Mouse (Mus musculus): ENCODE data around the gene Umad1. TPM values are rescaled to one million over a fixed set of nuclear protein-coding genes. Genes with fewer than 3 reads are reported as not detected.

The Umad1 gene
- polyA plus RNA-seq, 1 experiment from 2014 or later = 22.0 TPM

DNA sequence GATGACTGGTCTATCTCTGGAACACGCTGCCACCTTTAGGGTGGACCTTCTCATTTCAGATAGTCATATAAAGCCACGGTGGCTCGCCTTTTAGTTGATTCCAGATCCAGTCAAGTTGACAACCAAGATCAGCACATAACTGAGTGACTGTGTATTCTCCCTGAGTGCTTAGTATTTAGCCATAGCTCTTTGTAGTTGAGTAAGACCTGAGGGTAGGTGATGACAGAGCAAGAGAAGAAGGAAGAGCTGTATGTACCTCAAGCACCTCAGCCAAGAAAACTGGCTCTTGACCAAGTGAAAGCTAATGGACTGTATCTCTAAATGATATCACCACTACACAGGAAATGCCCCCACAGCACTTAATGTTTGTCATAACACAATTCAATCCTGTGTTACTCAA lies 182.7 kb downstream of the Umad1 start:
- no peaks in the 10 kb centered on the region for H3K27me3 ChIP-seq (ENCODE audit: low read depth, poor library complexity, severe bottlenecking)
- H3K27ac ChIP-seq (replicated peaks) = no peak overlapping the region
- no peak for DNase-seq (ENCODE audit: low spot score)
- no peak overlapping the region for H3K4me3 ChIP-seq
- WGBS = 86% methylated on average over 3 of the region's 3 CpGs
- H3K36me3 ChIP-seq = no peaks in the 10 kb centered on the region
- peaks cover 6% of the 10 kb centered on the region for H3K4me1 ChIP-seq
- H3K9me3 ChIP-seq (replicated peaks) = 0 out of 2 replicates have a peak, but pooled peaks cover 5% of the 10 kb centered on the region

DNA sequence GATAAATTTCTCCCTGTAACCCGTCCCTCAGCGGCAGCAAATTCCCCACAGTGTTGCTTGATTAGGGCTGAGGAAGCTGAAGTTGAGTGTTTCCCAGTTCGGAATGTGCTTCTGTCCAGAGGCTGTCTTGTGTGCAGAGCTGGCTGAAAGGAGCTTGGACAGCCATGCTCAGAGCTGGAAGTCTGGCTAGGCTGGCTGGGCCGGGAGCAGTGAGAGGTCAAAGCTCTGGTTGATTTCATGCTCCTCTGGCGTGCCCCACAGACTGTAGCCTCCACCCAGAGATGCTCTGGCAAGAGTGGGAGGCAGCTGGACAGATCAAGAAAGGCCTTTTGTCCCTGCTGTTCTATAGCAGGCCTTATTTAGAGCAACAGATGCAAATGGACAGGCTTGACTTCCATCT lies 187.7 kb downstream of the Umad1 start:
- WGBS = 54% methylated on average over 5 of the region's 5 CpGs
- 0 out of 2 replicates have a peak, but pooled peaks cover 5% of the 10 kb centered on the region for H3K9me3 ChIP-seq (replicated peaks)
- peak overlapping the region; percentile 80 for H3K27ac ChIP-seq (replicated peaks)
- no peak overlapping the region for H3K4me3 ChIP-seq
- H3K36me3 ChIP-seq = no peaks in the 10 kb centered on the region
- peaks cover 14% of the 10 kb centered on the region for H3K4me1 ChIP-seq
- peak; percentile 68 for DNase-seq (ENCODE audit: low spot score)
- no peaks in the 10 kb centered on the region for H3K27me3 ChIP-seq (ENCODE audit: low read depth, poor library complexity, severe bottlenecking)

DNA sequence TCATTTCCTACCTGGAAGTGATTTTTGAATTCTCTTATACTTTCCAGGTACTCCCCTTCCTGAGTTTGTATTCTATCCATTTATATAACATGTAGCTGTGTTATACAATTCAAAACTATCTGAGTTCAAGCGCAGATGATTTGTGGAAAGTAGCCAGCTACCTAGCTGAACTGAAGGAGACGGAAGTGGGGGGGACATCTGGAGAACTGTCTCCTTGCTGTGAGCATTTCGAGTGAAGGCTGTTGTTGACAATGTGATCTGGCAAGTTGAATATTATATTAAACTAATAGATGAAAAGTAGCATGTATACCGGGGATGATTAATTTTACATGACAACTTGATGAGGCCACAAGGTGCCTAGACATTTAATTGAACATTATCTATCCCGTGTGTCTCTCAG lies 196.5 kb downstream of the Umad1 start:
- Histone ChIP-seq H3K4me3 (no peak overlapping the region), H3K4me1 (no peaks in the 10 kb centered on the region), H3K9me3 (replicated peaks) (peaks cover 5% of the 10 kb centered on the region; the same call in 1 of the 2 replicates), H3K27me3 (ENCODE audit: low read depth, poor library complexity, severe bottlenecking) (no peaks in the 10 kb centered on the region), H3K27ac (replicated peaks) (no peak overlapping the region), H3K36me3 (no peaks in the 10 kb centered on the region)
- 94% methylated on average over 5 of the region's 5 CpGs for WGBS
- no peak for DNase-seq (ENCODE audit: low spot score)

DNA sequence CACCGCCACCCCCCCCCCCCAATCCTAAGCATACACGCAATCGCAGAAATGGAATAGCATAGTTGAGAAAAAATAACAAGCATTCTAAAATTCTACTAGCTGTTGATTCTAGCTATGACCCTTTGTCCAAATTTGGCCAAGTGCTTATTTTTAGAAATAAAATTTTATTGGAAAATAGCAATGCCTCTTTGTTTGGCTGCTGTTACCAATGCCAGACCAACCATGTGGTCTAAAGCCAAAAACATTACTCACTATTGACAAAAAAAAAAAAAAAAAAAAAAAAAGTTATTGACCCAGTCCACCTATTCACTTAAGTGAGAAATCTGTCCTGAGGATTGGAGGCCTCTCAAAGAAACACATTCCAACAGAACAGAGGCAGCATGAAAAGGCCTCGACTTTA lies 199.5 kb downstream of the Umad1 start:
- DNase-seq (ENCODE audit: low spot score) = no peak
- H3K4me1 ChIP-seq = no peaks in the 10 kb centered on the region
- no peak overlapping the region for H3K27ac ChIP-seq (replicated peaks)
- peaks cover 4% of the 10 kb centered on the region; the same call in 1 of the 2 replicates for H3K9me3 ChIP-seq (replicated peaks)
- 83% methylated on average over 4 of the region's 4 CpGs for WGBS
- no peak overlapping the region for H3K4me3 ChIP-seq
- no peaks in the 10 kb centered on the region for H3K36me3 ChIP-seq
- H3K27me3 ChIP-seq (ENCODE audit: low read depth, poor library complexity, severe bottlenecking) = no peaks in the 10 kb centered on the region

DNA sequence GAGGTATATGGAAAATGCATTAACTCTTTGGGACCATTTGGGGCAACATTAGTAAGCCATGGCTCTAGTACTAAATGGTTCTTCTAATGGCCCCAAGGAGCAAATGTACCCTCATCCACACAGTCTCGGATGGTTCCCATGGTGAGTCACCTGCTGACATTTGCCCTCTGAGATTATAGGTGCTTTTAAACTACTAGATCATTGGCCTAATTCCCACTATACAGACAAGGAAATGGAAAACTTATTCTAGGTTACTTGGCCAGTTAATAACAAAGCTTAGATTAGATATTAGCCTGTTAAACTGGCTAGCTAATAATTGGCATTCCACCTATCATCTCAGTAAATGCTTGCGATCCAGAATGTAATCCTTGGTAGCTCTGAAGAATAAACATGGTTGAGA lies 203.4 kb downstream of the Umad1 start:
- H3K9me3 ChIP-seq (replicated peaks) = no peaks in the 10 kb centered on the region
- no peaks in the 10 kb centered on the region for H3K36me3 ChIP-seq
- WGBS = 95% methylated on average over 2 of the region's 2 CpGs
- no peak for DNase-seq (ENCODE audit: low spot score)
- H3K4me3 ChIP-seq = no peak overlapping the region
- peaks cover 6% of the 10 kb centered on the region for H3K4me1 ChIP-seq
- peaks cover 14% of the 10 kb centered on the region; the same call in 1 of the 2 replicates for H3K27me3 ChIP-seq (ENCODE audit: low read depth, poor library complexity, severe bottlenecking)
- H3K27ac ChIP-seq (replicated peaks) = no peak overlapping the region

DNA sequence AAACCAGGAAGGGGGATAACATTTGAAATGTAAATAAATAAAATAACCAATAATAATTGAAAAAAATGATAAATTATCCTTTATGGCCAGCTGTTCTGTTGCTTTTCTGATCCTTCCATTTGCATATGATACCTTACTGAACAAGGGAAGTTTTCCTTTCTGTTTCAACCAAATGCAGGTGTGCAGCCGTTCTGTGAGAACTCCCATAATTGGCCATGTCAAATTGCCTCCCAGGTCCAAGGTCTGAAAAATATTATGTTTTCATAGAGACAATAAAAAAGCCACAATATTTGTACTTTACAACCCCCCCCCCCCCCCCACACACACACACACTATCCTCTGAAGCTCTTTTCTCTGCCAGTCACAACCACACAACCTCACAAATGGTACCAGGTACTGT lies 206.3 kb downstream of the Umad1 start:
- no peaks in the 10 kb centered on the region for H3K36me3 ChIP-seq
- peaks cover 14% of the 10 kb centered on the region; the same call in 1 of the 2 replicates for H3K27me3 ChIP-seq (ENCODE audit: low read depth, poor library complexity, severe bottlenecking)
- H3K9me3 ChIP-seq (replicated peaks) = no peaks in the 10 kb centered on the region
- no peak overlapping the region for H3K27ac ChIP-seq (replicated peaks)
- H3K4me1 ChIP-seq = peaks cover 14% of the 10 kb centered on the region
- no peak for DNase-seq (ENCODE audit: low spot score)
- 83% methylated on average over 1 of the region's 1 CpGs for WGBS
- no peak overlapping the region for H3K4me3 ChIP-seq

DNA sequence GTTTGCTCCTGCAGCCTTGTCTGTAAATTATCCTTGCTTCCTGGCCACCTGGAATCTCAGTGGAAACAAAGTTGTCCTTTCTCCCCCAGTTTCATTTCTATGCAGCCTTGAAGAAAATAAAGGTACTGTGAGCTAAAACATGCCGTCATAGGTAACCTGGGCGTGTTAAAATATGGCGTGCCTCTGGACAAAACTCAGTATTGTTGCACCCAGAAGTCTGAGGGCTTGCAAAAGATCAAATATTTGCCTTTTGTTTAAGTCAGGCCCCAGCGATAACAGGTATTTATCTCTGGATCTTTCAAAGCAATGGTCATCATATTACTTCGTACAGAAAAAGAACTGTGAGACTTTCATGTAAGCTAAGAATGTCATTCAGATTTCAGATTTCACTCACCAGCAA lies 206.9 kb downstream of the Umad1 start:
- no peak for DNase-seq (ENCODE audit: low spot score)
- no peak overlapping the region for H3K27ac ChIP-seq (replicated peaks)
- no peaks in the 10 kb centered on the region for H3K9me3 ChIP-seq (replicated peaks)
- no peaks in the 10 kb centered on the region for H3K36me3 ChIP-seq
- H3K27me3 ChIP-seq (ENCODE audit: low read depth, poor library complexity, severe bottlenecking) = peaks cover 14% of the 10 kb centered on the region; the same call in 1 of the 2 replicates
- H3K4me3 ChIP-seq = no peak overlapping the region
- peaks cover 14% of the 10 kb centered on the region for H3K4me1 ChIP-seq
- WGBS = 89% methylated on average over 5 of the region's 5 CpGs

DNA sequence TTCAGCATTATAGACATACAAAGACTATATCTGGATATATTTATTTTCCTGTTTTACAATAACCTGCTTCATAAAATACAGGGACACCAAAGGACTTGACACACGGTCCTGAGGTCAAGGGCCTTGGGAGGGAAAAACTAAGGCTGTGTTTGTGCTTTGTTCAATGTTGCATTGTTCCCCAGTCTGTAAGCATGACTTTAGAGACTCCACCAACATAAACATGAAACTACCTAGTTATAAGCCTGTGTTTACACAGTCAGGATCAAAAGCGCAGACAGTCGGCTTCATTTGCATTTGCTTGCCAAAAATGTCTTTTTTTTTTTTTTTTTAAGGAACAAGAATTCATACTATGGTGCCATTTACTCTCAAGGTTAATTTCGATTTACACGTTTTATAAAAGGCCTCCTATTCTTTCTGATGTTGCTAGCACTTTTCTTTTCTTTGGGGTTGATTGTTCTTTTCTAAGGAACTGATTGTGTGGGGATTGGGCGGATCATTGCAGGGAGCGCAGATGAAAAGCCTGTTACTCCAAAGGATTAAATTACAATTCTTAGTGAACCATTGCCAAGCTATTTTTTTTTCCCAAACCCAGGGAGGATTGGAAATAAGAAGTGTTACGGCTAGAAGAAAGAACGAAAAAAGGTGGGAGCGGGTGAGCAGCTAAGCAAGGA lies 208.7 kb downstream of the Umad1 start:
- H3K4me1 ChIP-seq = peaks cover 14% of the 10 kb centered on the region
- H3K36me3 ChIP-seq = no peaks in the 10 kb centered on the region
- H3K9me3 ChIP-seq (replicated peaks) = no peaks in the 10 kb centered on the region
- H3K27me3 ChIP-seq (ENCODE audit: low read depth, poor library complexity, severe bottlenecking) = peaks cover 18% of the 10 kb centered on the region; the same call in 1 of the 2 replicates
- no peak for DNase-seq (ENCODE audit: low spot score)
- no peak overlapping the region for H3K4me3 ChIP-seq
- no peak overlapping the region for H3K27ac ChIP-seq (replicated peaks)
- WGBS = 31% methylated on average over 10 of the region's 10 CpGs

DNA sequence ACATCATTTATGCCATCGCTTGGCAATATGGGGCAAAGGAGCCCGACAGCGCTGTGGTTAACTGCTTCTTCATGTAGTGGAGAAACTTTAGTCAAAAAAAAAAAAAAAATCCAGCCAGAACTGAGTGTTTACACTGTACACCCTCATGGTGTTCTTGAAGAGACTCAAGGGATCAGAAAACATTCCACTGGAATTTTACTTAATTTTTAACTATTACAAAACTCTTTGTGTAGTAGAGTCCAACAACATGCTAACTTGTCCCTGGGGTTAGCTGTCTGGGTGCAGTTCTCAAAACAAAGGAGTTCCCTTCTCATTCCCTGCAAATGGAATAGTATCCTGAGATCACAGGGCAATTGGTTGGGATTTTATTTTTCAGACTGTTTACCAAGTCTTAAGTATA lies 210.8 kb downstream of the Umad1 start:
- Histone ChIP-seq H3K4me1 (peaks cover 14% of the 10 kb centered on the region), H3K27me3 (ENCODE audit: low read depth, poor library complexity, severe bottlenecking) (peaks cover 15% of the 10 kb centered on the region; the same call in 1 of the 2 replicates), H3K27ac (replicated peaks) (no peak overlapping the region), H3K36me3 (no peaks in the 10 kb centered on the region), H3K4me3 (no peak overlapping the region), H3K9me3 (replicated peaks) (no peaks in the 10 kb centered on the region)
- no peak for DNase-seq (ENCODE audit: low spot score)
- WGBS = 93% methylated on average over 3 of the region's 3 CpGs

DNA sequence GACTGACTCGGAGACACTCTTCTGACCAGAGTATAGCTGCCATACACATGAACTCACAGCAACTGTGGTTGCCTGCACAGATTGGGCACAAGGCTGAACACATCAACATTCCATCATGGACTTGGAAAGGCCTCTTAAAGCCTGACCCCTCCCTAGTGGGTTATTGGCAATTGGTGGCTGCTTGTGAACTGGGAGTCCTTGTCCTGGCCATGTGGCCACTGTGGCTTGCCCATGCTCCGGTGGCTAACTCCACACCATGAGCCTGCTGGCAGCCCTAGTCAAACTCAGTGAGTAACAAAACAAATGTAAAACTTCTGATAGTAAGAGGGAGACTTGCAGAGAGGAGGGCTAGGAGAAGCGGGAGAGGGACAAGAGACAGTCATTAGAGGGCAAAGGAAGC lies 213.0 kb downstream of the Umad1 start:
- 93% methylated on average over 3 of the region's 3 CpGs for WGBS
- H3K4me3 ChIP-seq = no peak overlapping the region
- H3K4me1 ChIP-seq = peaks cover 11% of the 10 kb centered on the region
- peaks cover 4% of the 10 kb centered on the region; the same call in 1 of the 2 replicates for H3K27me3 ChIP-seq (ENCODE audit: low read depth, poor library complexity, severe bottlenecking)
- no peaks in the 10 kb centered on the region for H3K9me3 ChIP-seq (replicated peaks)
- DNase-seq (ENCODE audit: low spot score) = no peak
- no peaks in the 10 kb centered on the region for H3K36me3 ChIP-seq
- no peak overlapping the region for H3K27ac ChIP-seq (replicated peaks)

DNA sequence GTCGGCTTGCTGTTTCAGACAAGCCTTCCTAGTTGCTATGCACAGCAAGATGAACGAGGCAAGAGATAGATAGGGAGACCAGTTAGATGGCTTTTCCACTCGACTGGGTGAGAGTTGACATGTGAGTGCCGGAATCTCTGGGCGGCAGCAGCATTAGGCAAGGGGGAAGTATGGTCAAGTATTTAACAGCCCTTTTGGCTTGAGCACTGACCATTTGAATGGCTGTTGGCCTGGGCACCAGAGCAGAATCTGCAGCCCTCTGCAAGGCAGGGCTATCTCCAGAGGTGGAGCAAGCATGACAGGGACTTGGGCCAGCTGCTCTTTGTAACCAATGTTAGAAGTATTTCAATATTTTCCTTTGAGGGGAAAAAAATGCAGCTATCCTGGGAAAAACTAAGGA lies 213.8 kb downstream of the Umad1 start:
- WGBS = 79% methylated on average over 5 of the region's 5 CpGs
- no peak overlapping the region for H3K27ac ChIP-seq (replicated peaks)
- H3K4me3 ChIP-seq = no peak overlapping the region
- H3K4me1 ChIP-seq = peaks cover 4% of the 10 kb centered on the region
- H3K27me3 ChIP-seq (ENCODE audit: low read depth, poor library complexity, severe bottlenecking) = peaks cover 8% of the 10 kb centered on the region; the same call in 1 of the 2 replicates
- H3K36me3 ChIP-seq = no peaks in the 10 kb centered on the region
- no peaks in the 10 kb centered on the region for H3K9me3 ChIP-seq (replicated peaks)
- no peak for DNase-seq (ENCODE audit: low spot score)

DNA sequence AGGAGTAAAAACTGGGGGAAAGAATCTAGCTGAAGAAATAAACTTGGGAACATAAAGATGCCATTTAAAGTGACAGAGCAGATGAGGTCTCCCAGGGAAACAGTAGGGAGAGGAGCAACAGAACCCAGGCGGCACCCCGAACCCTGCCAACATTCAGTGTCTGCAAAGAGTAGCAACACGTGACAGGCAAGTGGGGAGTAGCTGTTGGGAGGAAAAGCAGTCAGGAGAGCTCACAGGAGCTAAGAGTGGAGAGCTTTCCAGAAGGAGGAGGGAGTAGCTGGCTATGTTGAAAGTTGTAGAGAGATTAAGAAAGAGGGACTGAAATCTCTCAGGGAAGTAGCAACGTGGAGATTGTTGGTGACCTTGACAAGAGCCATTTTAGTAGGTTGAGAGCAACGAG lies 214.4 kb downstream of the Umad1 start:
- no peak overlapping the region for H3K4me3 ChIP-seq
- H3K4me1 ChIP-seq = no peaks in the 10 kb centered on the region
- no peak overlapping the region for H3K27ac ChIP-seq (replicated peaks)
- H3K27me3 ChIP-seq (ENCODE audit: low read depth, poor library complexity, severe bottlenecking) = peaks cover 8% of the 10 kb centered on the region; the same call in 1 of the 2 replicates
- H3K9me3 ChIP-seq (replicated peaks) = no peaks in the 10 kb centered on the region
- DNase-seq (ENCODE audit: low spot score) = no peak
- WGBS = 74% methylated on average over 5 of the region's 5 CpGs
- H3K36me3 ChIP-seq = no peaks in the 10 kb centered on the region

DNA sequence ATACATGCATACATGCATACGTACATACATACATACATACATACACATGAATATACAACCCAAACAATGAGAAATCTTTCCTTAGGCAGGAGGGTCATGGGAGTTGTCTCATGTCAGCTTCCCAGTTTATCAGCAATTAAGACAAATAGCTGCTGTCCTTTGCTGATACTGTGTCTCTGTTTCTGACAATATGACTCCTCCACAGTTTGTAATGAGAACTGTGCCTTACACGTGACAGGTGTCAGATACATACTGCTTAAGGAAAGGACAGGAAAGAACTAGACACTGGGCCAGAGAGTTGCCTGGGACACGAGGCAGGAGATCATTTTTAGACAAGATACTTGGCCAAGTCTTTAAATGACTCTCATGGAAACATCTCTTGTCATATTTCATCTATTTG lies 215.2 kb downstream of the Umad1 start:
- H3K9me3 ChIP-seq (replicated peaks) = no peaks in the 10 kb centered on the region
- no peak overlapping the region for H3K27ac ChIP-seq (replicated peaks)
- no peak for DNase-seq (ENCODE audit: low spot score)
- no peak overlapping the region for H3K4me3 ChIP-seq
- 83% methylated on average over 3 of the region's 3 CpGs for WGBS
- peaks cover 8% of the 10 kb centered on the region for H3K4me1 ChIP-seq
- H3K36me3 ChIP-seq = no peaks in the 10 kb centered on the region
- H3K27me3 ChIP-seq (ENCODE audit: low read depth, poor library complexity, severe bottlenecking) = peaks cover 8% of the 10 kb centered on the region; the same call in 1 of the 2 replicates
